Mouse (Mus musculus): ENCODE results near the gene L3mbtl3.

The L3mbtl3 gene

DNA sequence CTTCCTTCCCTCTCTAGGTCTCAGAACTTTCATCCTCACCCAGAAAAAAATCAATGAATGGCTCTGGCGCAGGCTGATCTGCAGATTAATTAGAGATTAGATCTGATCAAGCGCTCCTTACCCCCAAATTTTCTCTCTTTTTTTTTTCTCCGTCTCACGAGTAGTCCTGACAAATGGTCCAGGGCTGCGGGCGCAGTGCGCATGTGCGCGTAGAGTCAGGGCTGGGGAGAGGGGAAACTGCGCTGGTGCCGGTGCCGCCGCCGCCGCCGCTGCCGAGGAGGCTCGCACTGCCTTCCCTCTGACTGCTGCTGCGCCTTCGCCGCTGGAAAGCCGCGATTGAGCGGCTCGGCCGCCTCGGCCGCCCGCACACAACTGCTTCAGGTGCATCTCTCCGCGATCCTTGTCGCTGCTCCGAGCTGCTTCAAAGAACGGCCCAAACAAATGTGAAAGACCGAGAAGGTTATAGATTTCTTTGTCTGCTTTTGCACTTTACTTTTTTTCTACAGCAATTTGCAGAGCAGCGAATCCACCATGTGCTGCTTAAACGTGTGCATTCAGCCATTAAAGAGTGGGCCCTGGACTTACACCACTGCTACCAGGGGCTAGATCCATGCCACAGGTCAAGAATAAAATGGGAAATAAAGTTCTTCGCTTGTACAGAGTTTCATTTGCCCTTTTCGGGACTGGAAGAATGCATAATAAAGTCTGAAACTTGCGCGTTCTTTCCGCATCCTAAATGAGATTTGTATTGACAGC lies at the start of gene L3mbtl3:
Gene L3mbtl3, minus strand, starts transcription at position 182 of the 756 bp plus-strand sequence.
- in situ Hi-C loops (cut with MboI): loop anchor here (10.0 kb wide), 1 partner anchor 509 kb away; no protein-coding TSS in a partner anchor

DNA sequence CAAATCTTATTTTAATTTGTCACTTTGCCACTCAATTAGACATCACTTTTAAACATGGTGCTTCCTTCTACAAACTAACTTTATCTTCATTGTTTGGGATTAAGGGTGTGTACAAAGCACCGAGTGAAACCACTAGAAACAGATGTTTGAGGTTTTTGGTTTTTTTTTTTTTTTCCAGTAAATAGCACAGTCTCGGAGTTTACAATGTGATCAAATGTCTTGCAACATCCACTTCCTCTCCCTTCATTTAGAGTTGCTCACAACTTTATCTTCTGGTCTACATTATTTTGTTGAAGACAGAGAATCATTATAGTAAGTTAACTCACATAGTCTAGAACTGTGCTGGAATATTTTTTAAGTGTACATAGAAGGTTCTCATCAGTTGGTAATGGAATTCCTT lies 45.4 kb upstream of the L3mbtl3 start:
- in situ Hi-C loops (cut with MboI): no loop called here

DNA sequence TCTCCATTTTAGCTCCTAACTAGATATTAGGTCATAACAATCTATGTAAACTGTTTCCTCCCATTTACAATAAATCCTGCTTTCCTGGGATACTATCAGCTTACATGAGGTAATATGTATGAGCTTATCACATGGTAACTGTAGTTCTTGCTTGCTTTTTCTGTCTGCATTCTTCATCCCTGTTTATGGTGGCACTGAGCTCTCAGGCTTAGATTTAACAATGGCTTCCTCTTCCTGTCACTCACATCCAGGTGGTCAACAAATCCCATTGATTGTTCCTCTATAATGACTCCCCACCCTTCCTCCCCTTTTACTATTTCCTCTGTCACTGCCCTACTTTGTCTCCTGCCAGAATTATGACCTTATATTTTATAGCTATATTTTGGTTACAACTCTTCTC lies 12.9 kb upstream of the L3mbtl3 start:
- in situ Hi-C loops (cut with MboI): no loop called here

DNA sequence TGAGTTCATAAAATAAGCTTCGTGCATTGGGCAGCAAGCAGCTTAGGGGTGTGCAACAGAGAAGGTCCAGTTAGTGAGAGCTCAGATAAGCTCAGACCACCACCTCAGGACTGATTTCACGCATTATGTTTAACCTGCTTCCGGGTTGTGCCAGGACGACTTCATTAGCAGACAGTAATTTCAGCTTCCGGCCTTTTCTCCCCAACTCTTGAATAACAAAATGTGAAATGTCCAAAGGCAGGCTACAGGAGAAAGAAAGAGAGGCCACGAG lies 1.5 kb upstream of the L3mbtl3 start:
- in situ Hi-C loops (cut with MboI): loop anchor here (10.0 kb wide), 1 partner anchor 508 kb away; no protein-coding TSS in a partner anchor

DNA sequence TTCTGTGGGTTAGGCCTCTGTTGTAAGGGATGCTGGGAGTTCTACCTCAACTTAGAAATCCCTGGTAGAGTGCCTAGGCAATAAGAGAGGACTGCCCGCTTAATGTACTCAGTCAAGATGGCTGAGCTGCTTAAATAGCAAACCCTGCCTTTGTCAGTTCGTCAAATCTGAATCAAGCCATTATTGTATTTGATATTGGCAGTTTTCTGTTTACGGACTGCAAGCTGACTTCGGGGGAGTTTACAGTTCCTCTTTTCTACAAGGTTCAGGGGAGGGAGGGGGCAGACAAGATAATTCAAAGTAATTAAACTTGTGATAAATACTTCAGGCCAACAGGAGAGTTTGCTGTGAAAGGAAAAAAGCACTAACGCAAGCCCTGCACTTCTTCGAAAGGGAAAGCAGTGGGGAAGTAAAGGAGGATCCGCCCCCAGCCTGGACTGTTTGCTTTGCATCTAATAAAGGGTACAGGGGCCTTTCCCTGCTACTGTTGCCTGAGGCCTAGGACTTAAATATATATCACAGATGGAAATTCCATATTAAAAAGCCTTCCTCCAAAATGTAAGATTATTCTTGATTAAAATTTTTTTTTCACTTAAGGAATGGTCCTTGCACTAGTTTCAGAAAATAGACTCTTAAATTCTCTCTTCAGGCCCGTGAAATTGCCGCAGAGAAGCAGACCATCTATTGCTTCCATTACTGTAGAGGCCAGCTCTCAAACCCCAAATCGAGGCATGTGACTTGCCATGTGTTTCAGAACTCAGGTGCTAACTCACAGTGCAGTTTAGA lies 968 bp upstream of the L3mbtl3 start:
- in situ Hi-C loops (cut with MboI): loop anchor here (10.0 kb wide), 1 partner anchor 508 kb away; no protein-coding TSS in a partner anchor

DNA sequence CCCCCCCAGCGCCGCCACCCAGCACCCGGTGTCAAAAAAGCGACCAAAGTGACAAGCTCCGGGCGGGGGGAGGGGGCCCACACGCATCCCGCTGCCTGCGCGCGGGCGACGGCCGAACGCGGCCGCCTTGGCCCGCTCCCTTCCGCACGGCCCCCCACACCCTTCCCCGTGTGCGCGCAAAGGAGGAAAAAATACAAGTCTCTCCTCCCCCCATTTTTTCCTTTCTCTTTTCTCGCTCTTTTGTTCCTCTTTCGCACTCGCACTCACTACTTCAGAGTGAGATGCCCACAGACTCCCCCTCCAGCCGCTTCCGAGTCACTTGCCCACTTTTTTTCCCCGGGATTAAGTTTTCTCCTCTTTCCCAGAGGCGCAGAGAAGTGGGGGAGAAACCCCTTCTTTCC lies 420 bp downstream of the L3mbtl3 start:
- in situ Hi-C loops (cut with MboI): loop anchor here (10.0 kb wide), 1 partner anchor 509 kb away; no protein-coding TSS in a partner anchor

DNA sequence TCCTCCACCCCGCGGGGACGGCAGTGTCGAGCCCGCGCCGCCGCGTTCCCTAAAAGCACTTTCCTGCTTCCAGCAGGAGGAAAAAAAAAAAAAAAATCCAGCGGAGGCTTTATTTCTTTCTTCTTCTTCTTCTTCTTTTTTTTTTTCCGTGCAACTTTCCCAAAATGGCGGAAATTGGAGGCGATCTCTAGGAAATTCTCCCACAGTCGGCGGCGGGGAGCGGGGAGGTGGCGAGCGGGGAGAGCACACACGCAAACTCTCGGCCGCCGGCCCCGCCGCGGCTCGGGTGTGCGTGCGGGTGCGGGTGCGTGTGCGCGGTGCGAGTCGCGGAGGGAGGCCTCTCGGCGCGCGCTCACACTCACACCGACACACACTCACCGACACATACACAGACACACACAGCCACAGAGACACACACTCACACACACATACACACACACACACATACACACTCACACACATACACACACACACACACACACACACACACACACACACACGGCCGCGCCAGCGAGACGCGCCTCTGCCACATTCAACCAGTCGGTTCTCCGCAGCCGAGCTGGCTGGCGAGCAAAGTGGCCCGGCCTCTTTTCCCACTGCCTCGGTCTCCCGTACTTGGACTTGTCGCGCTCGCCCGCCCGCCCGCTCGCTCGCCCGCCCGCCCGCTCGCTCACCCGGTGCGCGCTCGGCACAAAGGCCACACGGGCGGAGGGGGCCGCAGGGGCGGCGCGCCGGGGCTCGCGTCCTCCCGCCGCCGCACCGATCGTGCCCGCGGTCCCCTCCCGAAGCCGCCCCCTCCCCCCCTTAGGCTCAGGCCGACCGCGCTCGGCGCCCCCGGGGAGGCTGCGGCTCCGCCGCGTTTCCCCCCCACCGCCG lies 1.1 kb downstream of the L3mbtl3 start:
- in situ Hi-C loops (cut with MboI): loop anchor here (10.0 kb wide), 1 partner anchor 510 kb away; no protein-coding TSS in a partner anchor

DNA sequence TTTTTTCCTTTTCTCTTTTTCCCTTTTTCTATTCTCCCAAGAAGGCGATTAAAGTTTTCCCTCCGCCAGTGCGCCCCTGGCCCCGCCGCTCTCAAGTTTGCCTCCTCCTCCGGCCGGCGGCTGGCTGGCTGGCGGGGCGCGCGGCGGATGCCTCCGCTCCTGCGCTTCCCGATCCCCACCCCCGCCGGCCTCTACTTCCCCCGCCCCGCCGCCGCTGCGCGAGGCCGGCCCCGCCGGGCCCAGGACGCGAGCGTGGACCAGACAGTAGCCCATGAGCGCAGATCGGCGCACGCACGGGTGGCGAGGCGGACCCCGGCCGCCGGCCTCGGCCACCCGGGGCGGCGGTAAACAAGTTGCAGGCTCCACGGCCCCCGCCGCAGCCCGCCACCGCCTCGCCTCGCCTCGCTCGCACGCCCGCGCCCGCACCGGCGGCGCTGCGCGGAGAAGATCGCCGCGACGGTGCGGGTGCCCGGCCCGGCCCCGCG lies 1.8 kb downstream of the L3mbtl3 start:
- in situ Hi-C loops (cut with MboI): loop anchor here (10.0 kb wide), 1 partner anchor 511 kb away; no protein-coding TSS in a partner anchor

DNA sequence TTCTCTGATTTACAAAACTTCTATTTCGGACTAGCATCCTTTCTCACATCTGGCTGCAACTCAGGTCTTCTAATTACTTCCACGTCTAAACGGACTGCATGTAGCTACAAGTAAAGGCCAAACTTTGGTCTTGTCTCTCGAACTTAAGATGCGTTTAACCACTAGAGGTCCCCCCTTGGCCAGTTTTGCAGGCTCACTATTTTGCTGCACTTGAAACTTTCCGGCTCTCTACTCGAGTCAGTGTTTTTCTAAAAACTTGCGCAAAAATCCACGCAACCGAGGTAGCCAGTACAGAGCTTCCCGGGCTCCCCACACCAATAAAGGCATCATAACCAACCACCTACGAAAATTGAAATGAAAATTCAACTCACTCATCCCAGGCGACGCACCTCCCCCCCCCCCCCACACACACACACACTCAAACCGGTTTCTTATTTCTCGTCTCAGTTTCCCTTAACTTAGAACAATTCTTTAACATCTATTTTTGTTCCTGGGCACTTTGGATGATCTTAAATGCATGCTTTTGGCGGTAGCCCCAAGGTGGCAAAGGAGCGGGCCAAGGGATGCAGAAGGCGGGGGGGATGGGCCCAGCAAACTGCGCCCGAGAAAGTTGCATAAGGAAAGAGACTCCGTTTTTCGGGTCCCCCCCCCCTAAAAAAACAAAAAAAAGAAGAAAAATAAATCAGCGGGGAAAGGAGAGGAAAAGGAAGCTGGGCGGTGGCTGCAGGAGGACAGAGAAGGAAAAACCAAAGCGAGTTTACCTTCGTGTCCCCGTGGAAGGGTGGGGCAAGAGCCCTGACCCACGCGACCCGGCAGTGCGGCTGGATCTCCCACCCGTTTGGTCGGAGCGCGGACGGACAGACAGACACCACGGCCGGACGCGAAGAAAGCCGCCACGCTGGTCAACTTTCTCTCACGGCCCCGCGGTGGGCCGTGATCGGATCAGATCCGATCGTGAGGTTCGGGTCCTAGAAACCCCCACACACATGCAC lies 2.5 kb downstream of the L3mbtl3 start:
- in situ Hi-C loops (cut with MboI): loop anchor here (10.0 kb wide), 1 partner anchor 512 kb away; no protein-coding TSS in a partner anchor

DNA sequence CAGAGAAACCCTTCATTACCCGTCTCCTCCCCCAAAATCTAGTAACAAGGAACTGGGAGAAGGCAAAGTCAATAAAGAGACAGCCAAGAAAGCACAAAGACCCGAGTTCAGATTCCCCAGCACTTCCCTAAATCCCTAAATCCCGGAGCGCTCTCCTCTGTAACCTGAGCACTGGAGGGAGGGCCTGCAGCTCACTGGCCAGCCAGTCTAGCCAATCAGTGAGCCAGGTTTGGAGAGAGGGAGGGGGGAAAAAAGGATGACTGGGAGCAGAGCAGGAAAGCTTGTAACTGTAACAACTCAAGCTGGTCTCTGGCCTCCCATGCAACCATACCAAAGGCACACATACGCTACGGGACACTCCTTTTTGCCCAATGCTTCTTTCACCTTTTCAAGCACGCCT lies 4.4 kb downstream of the L3mbtl3 start:
- in situ Hi-C loops (cut with MboI): loop anchor here (10.0 kb wide), 1 partner anchor 513 kb away; no protein-coding TSS in a partner anchor

DNA sequence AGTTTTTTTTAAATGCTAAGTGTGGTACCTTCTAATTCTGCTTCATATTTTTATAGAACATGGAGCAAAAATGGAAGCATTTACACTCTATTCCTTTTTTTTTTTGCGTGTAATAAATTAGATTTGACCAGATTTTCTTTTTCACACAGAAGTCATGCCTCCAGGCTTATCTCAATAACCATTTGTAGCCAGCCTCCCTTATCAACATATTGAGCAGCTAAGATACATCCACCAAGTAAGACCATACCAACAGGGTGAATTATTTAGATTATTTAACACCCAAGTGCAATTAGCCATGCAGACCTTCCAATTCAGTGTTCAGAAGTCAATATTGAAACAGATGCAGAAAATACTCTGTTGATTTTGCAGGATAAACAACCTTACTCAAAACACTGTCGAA lies 10.8 kb downstream of the L3mbtl3 start:
- in situ Hi-C loops (cut with MboI): no loop called here

DNA sequence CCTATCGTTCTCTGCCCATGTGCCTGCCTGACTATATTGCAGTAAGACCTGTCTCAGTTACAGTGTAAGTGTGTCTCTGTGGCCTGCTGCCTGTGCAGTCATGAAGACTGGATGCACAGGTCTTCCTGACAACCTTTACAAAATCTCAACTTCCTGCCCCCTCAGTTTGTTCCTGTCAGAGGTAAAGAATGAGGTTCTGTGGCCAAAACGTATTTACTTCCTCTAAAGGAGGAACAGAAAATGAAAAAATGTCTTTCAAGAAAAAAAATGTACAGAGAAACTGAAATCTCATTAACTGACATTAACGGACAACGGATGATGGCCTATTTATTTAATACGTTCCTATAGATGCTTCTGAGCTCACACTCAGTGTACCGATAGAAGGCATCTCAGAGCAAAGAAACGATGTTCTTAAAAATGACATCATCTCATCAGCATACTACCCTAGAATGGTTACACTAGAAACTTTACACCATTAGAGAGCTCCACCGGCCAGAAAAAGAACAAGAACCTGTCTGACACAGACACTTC lies 11.4 kb downstream of the L3mbtl3 start:
- in situ Hi-C loops (cut with MboI): no loop called here

DNA sequence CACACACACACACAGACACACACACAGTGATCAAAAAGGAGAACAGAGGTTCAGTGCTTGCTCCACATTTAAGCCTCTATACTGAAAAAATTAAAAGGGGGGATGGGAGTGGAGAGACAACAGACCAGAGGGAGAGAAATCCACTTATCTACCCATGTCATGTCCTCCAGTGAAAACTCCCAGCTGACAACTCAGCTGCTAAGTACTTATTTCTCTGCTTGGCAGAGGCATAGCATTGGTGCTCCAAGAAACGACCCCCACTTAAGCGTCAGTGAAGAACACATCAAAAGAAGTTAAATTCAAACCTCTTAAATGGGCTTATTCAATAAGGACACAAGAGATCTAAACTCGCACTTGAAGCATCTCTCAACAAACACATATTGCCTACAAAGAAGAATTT lies 12.2 kb downstream of the L3mbtl3 start:
- in situ Hi-C loops (cut with MboI): no loop called here

DNA sequence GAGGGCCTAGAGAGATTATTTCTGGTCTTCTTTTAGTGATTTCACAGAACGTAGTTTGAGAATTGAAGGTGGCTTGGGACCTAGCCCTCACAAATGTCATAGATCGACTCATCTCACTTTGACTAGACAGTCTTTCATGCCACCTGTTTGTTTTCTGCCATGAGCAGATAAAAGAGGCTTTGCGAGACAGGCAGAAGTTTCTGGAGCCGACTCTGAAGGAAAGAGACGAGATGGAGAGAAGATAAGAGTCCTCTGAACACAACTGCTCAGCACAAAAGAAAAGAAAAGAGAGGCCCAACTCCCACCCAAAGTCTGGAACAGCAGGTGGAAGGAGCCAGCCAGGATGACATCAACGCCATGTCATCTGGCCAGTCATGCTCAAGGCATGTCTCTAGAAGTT lies 17.0 kb downstream of the L3mbtl3 start:
- in situ Hi-C loops (cut with MboI): no loop called here

DNA sequence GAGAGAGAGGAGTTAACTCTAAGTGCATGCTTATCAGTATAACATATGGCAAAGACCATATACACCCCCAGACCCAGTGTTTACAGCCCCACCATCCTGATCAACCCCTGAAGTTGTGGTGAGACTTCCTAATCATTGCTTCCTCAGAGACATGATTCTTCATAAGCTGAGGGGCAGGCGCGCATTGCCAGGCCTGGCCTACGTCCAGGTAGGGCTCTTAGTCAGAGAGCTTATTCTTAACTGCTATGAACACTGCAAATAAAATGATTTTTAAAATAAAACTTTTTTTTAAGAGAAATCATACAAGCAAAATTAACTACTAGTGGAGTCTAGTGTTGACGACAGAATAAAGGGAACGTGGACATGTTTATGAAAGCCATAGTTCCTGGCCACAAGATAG lies 17.5 kb downstream of the L3mbtl3 start:
- in situ Hi-C loops (cut with MboI): no loop called here

DNA sequence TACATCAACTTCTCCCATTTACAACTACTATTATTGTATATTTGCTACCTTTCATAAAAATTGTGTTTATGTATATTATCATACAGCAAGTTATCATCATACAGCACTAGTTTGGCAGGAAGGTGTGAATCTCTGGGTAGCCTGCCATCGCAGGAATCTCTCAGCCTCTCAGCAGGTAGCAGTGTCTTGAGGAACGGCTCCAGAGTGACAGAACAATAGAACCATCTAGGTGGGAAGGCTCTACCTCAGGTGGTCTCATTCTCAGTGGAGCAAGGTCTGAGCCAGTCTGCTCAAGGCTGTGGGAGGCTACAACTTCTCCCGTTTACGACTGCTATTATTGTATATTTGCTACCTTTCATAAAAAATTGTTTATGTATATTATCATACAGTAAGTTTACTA lies 22.0 kb downstream of the L3mbtl3 start:
- in situ Hi-C loops (cut with MboI): no loop called here

DNA sequence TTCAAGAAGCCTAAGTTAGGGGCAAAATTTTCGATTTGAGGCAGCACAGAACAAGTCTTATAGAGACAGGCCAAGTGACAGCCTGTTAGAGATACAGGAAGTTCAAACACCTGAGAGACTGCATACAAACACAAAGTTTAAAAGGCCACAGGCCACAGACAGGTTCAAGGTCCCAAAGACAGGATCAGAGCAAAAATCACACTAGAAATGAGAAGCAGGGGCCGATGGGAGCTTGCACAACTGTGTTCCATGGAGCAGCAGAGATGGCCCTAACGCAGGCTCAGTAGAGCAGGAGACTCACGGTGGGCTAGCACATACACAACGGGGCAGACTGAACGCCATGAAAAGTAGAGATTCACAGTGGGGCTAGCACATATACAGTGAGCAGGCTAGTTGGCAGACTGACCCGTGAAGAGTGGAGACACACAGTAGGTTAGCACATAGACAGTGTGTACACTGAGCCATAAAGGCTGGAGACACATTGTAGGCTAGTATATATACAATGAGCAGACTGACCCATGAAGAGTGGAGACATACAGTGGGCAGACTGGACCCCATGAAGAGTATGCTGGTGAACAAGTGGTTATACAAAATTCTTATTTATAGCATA lies 24.5 kb downstream of the L3mbtl3 start:
- in situ Hi-C loops (cut with MboI): no loop called here

DNA sequence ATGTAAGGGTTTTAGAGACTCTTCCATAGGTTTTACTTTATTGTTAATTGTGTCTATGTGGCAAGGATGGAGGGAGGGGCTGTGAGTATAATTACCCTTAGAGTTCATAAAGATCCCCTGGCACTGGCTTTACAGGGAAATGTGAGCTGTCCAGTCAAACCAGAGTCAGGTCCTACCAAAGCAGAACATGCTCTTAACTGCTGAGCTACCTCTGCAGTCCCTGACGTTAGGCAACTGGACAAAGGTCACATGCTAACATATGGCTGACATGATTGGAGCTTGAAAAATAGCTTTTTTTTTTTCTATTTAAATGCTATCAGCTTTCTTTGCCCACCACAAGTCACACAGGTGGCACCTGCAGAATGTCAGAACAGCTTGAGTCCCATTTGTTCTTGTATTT lies 25.6 kb downstream of the L3mbtl3 start:
- in situ Hi-C loops (cut with MboI): no loop called here

DNA sequence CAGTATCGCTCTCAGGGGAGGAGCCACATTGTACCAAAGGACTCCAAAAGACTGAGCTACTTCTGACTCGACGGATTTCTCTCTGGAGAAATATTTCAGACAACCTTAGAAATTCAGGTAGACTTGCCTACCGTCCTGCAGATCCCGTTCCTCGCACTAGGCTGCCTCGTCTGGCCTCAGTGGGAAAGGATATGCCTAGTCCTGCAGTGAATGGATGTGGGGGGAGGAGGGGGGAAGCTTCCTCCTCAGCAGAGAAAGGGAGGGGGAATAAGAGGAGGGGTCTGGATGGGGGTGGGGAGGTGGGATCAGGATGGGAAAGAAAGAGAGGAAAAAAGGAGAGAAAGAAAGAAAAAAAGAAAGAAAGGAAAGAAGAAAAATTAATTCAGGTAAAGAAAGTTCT lies 28.2 kb downstream of the L3mbtl3 start:
- in situ Hi-C loops (cut with MboI): no loop called here

DNA sequence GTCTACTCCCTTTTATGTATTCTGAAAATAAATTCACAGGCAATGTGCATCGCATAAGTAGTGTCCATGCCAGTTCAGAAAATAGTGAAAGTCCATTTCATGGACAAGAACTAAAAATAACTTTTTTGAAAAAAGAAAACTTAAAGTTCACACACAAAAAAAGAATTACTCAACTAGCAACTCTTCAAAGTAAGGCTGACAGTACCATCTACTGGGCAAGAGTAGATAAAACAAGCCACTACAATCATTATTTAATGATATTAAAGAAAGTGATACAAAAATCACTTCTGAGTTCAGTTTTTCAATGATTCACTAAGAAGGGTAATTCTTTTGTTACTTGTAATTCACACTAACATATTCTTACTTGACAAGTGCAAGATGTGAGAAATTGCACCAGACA lies 29.9 kb downstream of the L3mbtl3 start:
- in situ Hi-C loops (cut with MboI): no loop called here

Measured in mature B cell (primary cell).